Mouse (Mus musculus): Measurements from ENCODE around the gene Crocc. TPM values are rescaled to one million over a fixed set of nuclear protein-coding genes. Genes with fewer than 3 reads are reported as not detected.
A peak's percentile ranks its signal among the peaks of the same experiment; 100 is the strongest.

The Crocc gene
- polyA plus RNA-seq, 1 experiment from 2014 or later: 0.47 TPM

- Histone ChIP-seq H3K4me3 (ENCODE audit: low read depth, low read length) (no peak overlapping the region), H3K9me3 (ENCODE audit: low read length) (no peaks in the 10 kb centered on the region), H3K27ac (ENCODE audit: low read depth) (no peak overlapping the region), H3K4me2 (ENCODE audit: low read depth, low read length) (no peak overlapping the region), H3K9ac (replicated peaks) (no peak overlapping the region), H3K4me1 (ENCODE audit: insufficient read depth) (peaks cover 14% of the 10 kb centered on the region; the same call in 1 of the 2 replicates), H3K27me3 (ENCODE audit: insufficient read depth, low read length) (no peaks in the 10 kb centered on the region), H3K36me3 (replicated peaks; ENCODE audit: insufficient read depth, low read length) (no peaks in the 10 kb centered on the region)
- 29% methylated on average over 4 of the region's 4 CpGs for WGBS (ENCODE audit: insufficient replicate concordance)
- TF ChIP-seq CTCF (IDR thresholded peaks at IDR 0.05; ENCODE audit: low read depth) (no peak), EP300 (IDR thresholded peaks at IDR 0.05; ENCODE audit: low read depth) (no peak)
- no peak for ATAC-seq
- no peak for DNase-seq
Observed at GRCm38 (mm10) chr4:141098935-141099334, 38.6 kb upstream of the Crocc start.

GRCm38 (mm10) chr4:141096710-141097109, 36.4 kb upstream of the Crocc start:
- 35% methylated on average over 9 of the region's 9 CpGs for WGBS (ENCODE audit: insufficient replicate concordance)
- no peak for TF ChIP-seq EP300 (IDR thresholded peaks at IDR 0.05; ENCODE audit: low read depth)
- TF ChIP-seq CTCF (IDR thresholded peaks at IDR 0.05; ENCODE audit: low read depth): no peak
- DNase-seq (no peak), ATAC-seq (no peak)
- H3K9ac ChIP-seq (replicated peaks): no peak overlapping the region
- H3K4me3 ChIP-seq (ENCODE audit: low read depth, low read length): no peak overlapping the region
- H3K9me3 ChIP-seq (ENCODE audit: low read length): no peaks in the 10 kb centered on the region
- no peaks in the 10 kb centered on the region for H3K27me3 ChIP-seq (ENCODE audit: insufficient read depth, low read length)
- H3K27ac ChIP-seq (ENCODE audit: low read depth): no peak overlapping the region
- no peak overlapping the region for H3K4me2 ChIP-seq (ENCODE audit: low read depth, low read length)
- peaks cover 14% of the 10 kb centered on the region; the same call in 1 of the 2 replicates for H3K4me1 ChIP-seq (ENCODE audit: insufficient read depth)
- H3K36me3 ChIP-seq (replicated peaks; ENCODE audit: insufficient read depth, low read length): no peaks in the 10 kb centered on the region

GRCm38 (mm10) chr4:141095016-141095415, 34.7 kb upstream of the Crocc start:
- DNase-seq: no peak
- Histone ChIP-seq H3K9ac (replicated peaks) (no peak overlapping the region), H3K9me3 (ENCODE audit: low read length) (no peaks in the 10 kb centered on the region), H3K4me2 (ENCODE audit: low read depth, low read length) (no peak overlapping the region), H3K4me3 (ENCODE audit: low read depth, low read length) (no peak overlapping the region), H3K36me3 (replicated peaks; ENCODE audit: insufficient read depth, low read length) (no peaks in the 10 kb centered on the region), H3K4me1 (ENCODE audit: insufficient read depth) (peaks cover 13% of the 10 kb centered on the region; the same call in 1 of the 2 replicates), H3K27ac (ENCODE audit: low read depth) (no peak overlapping the region), H3K27me3 (ENCODE audit: insufficient read depth, low read length) (no peaks in the 10 kb centered on the region)
- no peak for ATAC-seq
- WGBS (ENCODE audit: insufficient replicate concordance): 74% methylated on average over 10 of the region's 10 CpGs
- TF ChIP-seq CTCF (IDR thresholded peaks at IDR 0.05; ENCODE audit: low read depth) (no peak), EP300 (IDR thresholded peaks at IDR 0.05; ENCODE audit: low read depth) (no peak)

- ATAC-seq (no peak), DNase-seq (no peak)
- Histone ChIP-seq H3K4me3 (ENCODE audit: low read depth, low read length) (no peak overlapping the region), H3K9me3 (ENCODE audit: low read length) (no peaks in the 10 kb centered on the region), H3K4me1 (ENCODE audit: insufficient read depth) (no peaks in the 10 kb centered on the region), H3K4me2 (ENCODE audit: low read depth, low read length) (no peak overlapping the region), H3K27me3 (ENCODE audit: insufficient read depth, low read length) (no peaks in the 10 kb centered on the region), H3K36me3 (replicated peaks; ENCODE audit: insufficient read depth, low read length) (no peaks in the 10 kb centered on the region), H3K27ac (ENCODE audit: low read depth) (no peak overlapping the region), H3K9ac (replicated peaks) (no peak overlapping the region)
- WGBS (ENCODE audit: insufficient replicate concordance): 58% methylated on average over 9 of the region's 9 CpGs
- no peak for TF ChIP-seq CTCF (IDR thresholded peaks at IDR 0.05; ENCODE audit: low read depth)
- no peak for TF ChIP-seq EP300 (IDR thresholded peaks at IDR 0.05; ENCODE audit: low read depth)
Observed at GRCm38 (mm10) chr4:141088714-141089113, 28.4 kb upstream of the Crocc start.

GRCm38 (mm10) chr4:141088033-141088432, 27.7 kb upstream of the Crocc start, which contains the start of gene Spata21:
Gene Spata21, plus strand, starts transcription at chr4:141088333.
- H3K27ac ChIP-seq (ENCODE audit: low read depth): no peak within 1 kb of the TSS
- no peaks in the 10 kb centered on the region for H3K36me3 ChIP-seq (replicated peaks; ENCODE audit: insufficient read depth, low read length)
- no peak within 1 kb of the TSS for H3K9ac ChIP-seq (replicated peaks)
- H3K27me3 ChIP-seq (ENCODE audit: insufficient read depth, low read length): no peaks in the 10 kb centered on the region
- 80% methylated on average over 6 of the region's 6 CpGs for WGBS (ENCODE audit: insufficient replicate concordance)
- TF ChIP-seq EP300 (IDR thresholded peaks at IDR 0.05; ENCODE audit: low read depth) (no peak), CTCF (IDR thresholded peaks at IDR 0.05; ENCODE audit: low read depth) (no peak)
- H3K4me1 ChIP-seq (ENCODE audit: insufficient read depth): no peaks in the 10 kb centered on the region
- DNase-seq (no peak), ATAC-seq (no peak)
- no peak within 1 kb of the TSS for H3K4me3 ChIP-seq (ENCODE audit: low read depth, low read length)
- H3K9me3 ChIP-seq (ENCODE audit: low read length): no peaks in the 10 kb centered on the region
- no peak within 1 kb of the TSS for H3K4me2 ChIP-seq (ENCODE audit: low read depth, low read length)

GRCm38 (mm10) chr4:141086862-141087261, 26.5 kb upstream of the Crocc start:
- no peak overlapping the region for H3K9ac ChIP-seq (replicated peaks)
- no peak overlapping the region for H3K27ac ChIP-seq (ENCODE audit: low read depth)
- no peak overlapping the region for H3K4me2 ChIP-seq (ENCODE audit: low read depth, low read length)
- WGBS (ENCODE audit: insufficient replicate concordance): 65% methylated on average over 10 of the region's 10 CpGs
- TF ChIP-seq EP300 (IDR thresholded peaks at IDR 0.05; ENCODE audit: low read depth) (no peak), CTCF (IDR thresholded peaks at IDR 0.05; ENCODE audit: low read depth) (no peak)
- no peak for DNase-seq
- H3K27me3 ChIP-seq (ENCODE audit: insufficient read depth, low read length): no peaks in the 10 kb centered on the region
- no peak overlapping the region for H3K4me3 ChIP-seq (ENCODE audit: low read depth, low read length)
- no peaks in the 10 kb centered on the region for H3K9me3 ChIP-seq (ENCODE audit: low read length)
- H3K36me3 ChIP-seq (replicated peaks; ENCODE audit: insufficient read depth, low read length): no peaks in the 10 kb centered on the region
- peak; percentile 78 for ATAC-seq
- no peaks in the 10 kb centered on the region for H3K4me1 ChIP-seq (ENCODE audit: insufficient read depth)

All from liver, postnatal 0 days (tissue).